Mouse (Mus musculus) pancreas, adult 10 weeks (tissue): ENCODE results near the gene Gm10376. TPM values are rescaled to one million over a fixed set of nuclear protein-coding genes. Genes with fewer than 3 reads are reported as not detected.

Source experiments
- polyA plus RNA-seq: library from polyadenylated mRNA; stranded (reverse); fragments of 350-450 nt; fragmentation: Illumina TruSeq; extraction: RNeasy Lipid Tissue Mini Kit (QIAGEN cat#74804); gene quantifications from one replicate; pipeline ENCODE4 v1.2.3, GENCODE M21; 2015; ENCODE audit warnings: low read depth, low replicate concordance; ENCODE audit not compliant: insufficient read depth

Gene Gm10376
- not detected for polyA plus RNA-seq

GRCm38 (mm10) chr14:43015528-43015927, at the start of gene Gm10376:
Gene Gm10376 (minus strand): TSS chr14:43015628.

GRCm38 (mm10) chr14:42993524-42993923, 21.9 kb downstream of the Gm10376 start, which contains the start of gene Gm8082:
Gene Gm8082 (minus strand): TSS chr14:42993624.

Other genes starting within 250 kb of the Gm10376 start
- not detected for gene Gm3015, start 246.8 kb downstream of the Gm10376 start, polyA plus RNA-seq
- not detected for gene Gm10377, start 217.6 kb downstream of the Gm10376 start, polyA plus RNA-seq
- gene Gm21977, start 162.2 kb downstream of the Gm10376 start, polyA plus RNA-seq = not detected
- not detected for gene Gm8082, start 22.0 kb downstream of the Gm10376 start, polyA plus RNA-seq
- gene Gm8094, start 61.0 kb upstream of the Gm10376 start, polyA plus RNA-seq = not detected
- gene Gm8104, start 85.0 kb upstream of the Gm10376 start, polyA plus RNA-seq = not detected
- gene Gm7233, start 164.2 kb upstream of the Gm10376 start, polyA plus RNA-seq = not detected
- not detected for gene Gm8122, start 219.7 kb upstream of the Gm10376 start, polyA plus RNA-seq
- not detected for gene Gm8126, start 243.0 kb upstream of the Gm10376 start, polyA plus RNA-seq